Mouse (Mus musculus) lung, embryonic 16.5 days (tissue): Measurements from ENCODE around the gene Sst. TPM values are rescaled to one million over a fixed set of nuclear protein-coding genes. Genes with fewer than 3 reads are reported as not detected.

Experiments
- ATAC-seq: fragments of 200-750 bp; cut with Nextera tagmentation; 2 replicates; pipeline ENCODE4 v1.8.0; 2017; ENCODE audit warnings: low read depth, mild to moderate bottlenecking, moderate library complexity
- H3K27ac ChIP-seq: fragments of 300-500 bp; sonication (generic); 2 replicates; pipeline ENCODE4 v1.5.1; 2014; ENCODE audit warnings: mild to moderate bottlenecking, control low read depth, low read length
- H3K27me3 ChIP-seq: fragments of 300-500 bp; sonication (generic); 2 replicates; pipeline ENCODE4 v1.6.1; 2014; ENCODE audit warnings: low read depth, low read length, mixed read lengths; ENCODE audit not compliant: control insufficient read depth, insufficient read depth
- H3K36me3 ChIP-seq: fragments of 300-500 bp; sonication (generic); 2 replicates; pipeline ENCODE4 v1.6.1; 2014; ENCODE audit warnings: low read length; ENCODE audit not compliant: control insufficient read depth, insufficient read depth
- H3K4me1 ChIP-seq: fragments of 300-500 bp; sonication (generic); replicated peaks from 2 replicates; pipeline ENCODE4 v1.6.1; 2014; ENCODE audit warnings: low read length, mixed read lengths; ENCODE audit not compliant: control insufficient read depth, insufficient read depth
- H3K4me2 ChIP-seq: fragments of 300-500 bp; sonication (generic); 2 replicates; pipeline ENCODE4 v1.6.1; 2014; ENCODE audit warnings: low read depth, low read length, control low read depth
- H3K4me3 ChIP-seq: fragments of 300-500 bp; sonication (generic); 2 replicates; pipeline ENCODE4 v1.5.1; 2014; ENCODE audit warnings: mild to moderate bottlenecking, low read length, control low read depth
- H3K9ac ChIP-seq: fragments of 300-500 bp; sonication (generic); 2 replicates; pipeline ENCODE4 v1.6.1; 2014; ENCODE audit warnings: low read length, control low read depth
- H3K9me3 ChIP-seq: fragments of 300-500 bp; sonication (generic); 2 replicates; pipeline ENCODE4 v1.6.1; 2016; ENCODE audit warnings: low read length; ENCODE audit not compliant: control insufficient read depth
- WGBS: fragments of 180-500 bp; shearing (Covaris S2); extraction: QIAGEN DNeasy Blood & Tissue Kit; methylation state at CpG from one replicate; pipeline ENCODE4 v1.1.7; 2014; 5-methylcytosine and 5-hydroxymethylcytosine counted together
- polyA plus RNA-seq: library from polyadenylated mRNA; unstranded; fragments of >200 nt; fragmentation: Nextera tagmentation; extraction: Ambion mirVana; gene quantifications from 2 replicates; pipeline ENCODE4 v1.2.1, GENCODE M21; 2015

Sst gene
- polyA plus RNA-seq, 1 experiment from 2014 or later = not detected

- Histone ChIP-seq H3K27ac (no peak overlapping the region), H3K9me3 (no peaks in the 10 kb centered on the region), H3K4me1 (peaks cover 6% of the 10 kb centered on the region; the same call in 1 of the 2 replicates), H3K27me3 (no peaks in the 10 kb centered on the region; the same call in 1 of the 2 replicates), H3K4me2 (no peak overlapping the region), H3K4me3 (no peak overlapping the region), H3K36me3 (no peaks in the 10 kb centered on the region), H3K9ac (no peak overlapping the region)
- no peak for ATAC-seq
- 54% methylated on average over 5 of the region's 5 CpGs for WGBS
Observed at GRCm38 (mm10) chr16:23897486-23897885, 6.7 kb upstream of the Sst start.

- Histone ChIP-seq H3K4me3 (no peak overlapping the region), H3K27me3 (peaks cover 11% of the 10 kb centered on the region), H3K27ac (no peak overlapping the region), H3K9ac (no peak overlapping the region), H3K4me2 (no peak overlapping the region), H3K9me3 (no peaks in the 10 kb centered on the region), H3K36me3 (no peaks in the 10 kb centered on the region), H3K4me1 (peaks cover 6% of the 10 kb centered on the region; the same call in 1 of the 2 replicates)
- WGBS = 69% methylated on average over 3 of the region's 3 CpGs
- no peak for ATAC-seq
Observed at GRCm38 (mm10) chr16:23895135-23895534, 4.4 kb upstream of the Sst start.

GRCm38 (mm10) chr16:23890151-23890550 lies 607 bp downstream of the Sst start:
- ATAC-seq = no peak
- WGBS = 8% methylated on average over 9 of the region's 9 CpGs
- Histone ChIP-seq H3K9ac (no peak overlapping the region), H3K27me3 (peaks cover 11% of the 10 kb centered on the region), H3K27ac (no peak overlapping the region), H3K4me1 (no peaks in the 10 kb centered on the region), H3K4me2 (no peak overlapping the region), H3K4me3 (no peak overlapping the region), H3K9me3 (no peaks in the 10 kb centered on the region), H3K36me3 (no peaks in the 10 kb centered on the region)

- Histone ChIP-seq H3K9ac (no peak overlapping the region), H3K36me3 (no peaks in the 10 kb centered on the region), H3K4me2 (no peak overlapping the region), H3K4me1 (no peaks in the 10 kb centered on the region), H3K27me3 (peaks cover 11% of the 10 kb centered on the region), H3K9me3 (no peaks in the 10 kb centered on the region), H3K27ac (no peak overlapping the region), H3K4me3 (no peak overlapping the region)
- WGBS = 58% methylated on average over 10 of the region's 10 CpGs
- ATAC-seq = no peak
Observed at GRCm38 (mm10) chr16:23887910-23888579, 2.7 kb downstream of the Sst start.

- H3K4me1 ChIP-seq = no peaks in the 10 kb centered on the region
- H3K36me3 ChIP-seq = no peaks in the 10 kb centered on the region
- no peaks in the 10 kb centered on the region for H3K9me3 ChIP-seq
- no peak overlapping the region for H3K9ac ChIP-seq
- no peak overlapping the region for H3K4me3 ChIP-seq
- H3K27me3 ChIP-seq = no peaks in the 10 kb centered on the region
- no peak for ATAC-seq
- H3K27ac ChIP-seq = no peak overlapping the region
- WGBS = 74% methylated on average over 12 of the region's 12 CpGs
- H3K4me2 ChIP-seq = no peak overlapping the region
Observed at GRCm38 (mm10) chr16:23885098-23885497, 5.7 kb downstream of the Sst start.

GRCm38 (mm10) chr16:23855242-23855641 lies 35.5 kb downstream of the Sst start:
- Histone ChIP-seq H3K4me1 (peaks cover 6% of the 10 kb centered on the region; the same call in 1 of the 2 replicates), H3K9ac (no peak overlapping the region), H3K4me3 (no peak overlapping the region), H3K27me3 (no peaks in the 10 kb centered on the region), H3K4me2 (no peak overlapping the region), H3K9me3 (no peaks in the 10 kb centered on the region), H3K27ac (no peak overlapping the region), H3K36me3 (no peaks in the 10 kb centered on the region)
- WGBS = 62% methylated on average over 1 of the region's 1 CpGs
- no peak for ATAC-seq

- H3K4me1 ChIP-seq = peaks cover 6% of the 10 kb centered on the region; the same call in 1 of the 2 replicates
- H3K36me3 ChIP-seq = no peaks in the 10 kb centered on the region
- H3K9ac ChIP-seq = no peak overlapping the region
- H3K4me3 ChIP-seq = no peak overlapping the region
- 0 out of 2 replicates have a peak, but pooled peaks have one; percentile 20 for ATAC-seq
- H3K4me2 ChIP-seq = no peak overlapping the region
- no peaks in the 10 kb centered on the region for H3K27me3 ChIP-seq
- H3K27ac ChIP-seq = no peak overlapping the region; the same call in 1 of the 2 replicates
- H3K9me3 ChIP-seq = no peaks in the 10 kb centered on the region
Observed at GRCm38 (mm10) chr16:23849720-23850119, 41.0 kb downstream of the Sst start.

GRCm38 (mm10) chr16:23849176-23849575 lies 41.6 kb downstream of the Sst start:
- H3K9ac ChIP-seq = no peak overlapping the region
- no peaks in the 10 kb centered on the region for H3K36me3 ChIP-seq
- H3K4me1 ChIP-seq = peaks cover 6% of the 10 kb centered on the region; the same call in 1 of the 2 replicates
- H3K27ac ChIP-seq = no peak overlapping the region
- no peak for ATAC-seq
- H3K4me3 ChIP-seq = no peak overlapping the region
- no peaks in the 10 kb centered on the region for H3K9me3 ChIP-seq
- no peaks in the 10 kb centered on the region for H3K27me3 ChIP-seq
- H3K4me2 ChIP-seq = no peak overlapping the region

GRCm38 (mm10) chr16:23844622-23845021 lies 46.1 kb downstream of the Sst start:
- H3K27me3 ChIP-seq = no peaks in the 10 kb centered on the region
- H3K4me3 ChIP-seq = no peak overlapping the region
- no peak overlapping the region for H3K9ac ChIP-seq
- H3K4me2 ChIP-seq = no peak overlapping the region
- H3K36me3 ChIP-seq = no peaks in the 10 kb centered on the region
- no peaks in the 10 kb centered on the region for H3K4me1 ChIP-seq
- H3K9me3 ChIP-seq = no peaks in the 10 kb centered on the region
- WGBS = 49% methylated on average over 7 of the region's 7 CpGs
- no peak for ATAC-seq
- H3K27ac ChIP-seq = no peak overlapping the region
